In the genomic region with DNA sequence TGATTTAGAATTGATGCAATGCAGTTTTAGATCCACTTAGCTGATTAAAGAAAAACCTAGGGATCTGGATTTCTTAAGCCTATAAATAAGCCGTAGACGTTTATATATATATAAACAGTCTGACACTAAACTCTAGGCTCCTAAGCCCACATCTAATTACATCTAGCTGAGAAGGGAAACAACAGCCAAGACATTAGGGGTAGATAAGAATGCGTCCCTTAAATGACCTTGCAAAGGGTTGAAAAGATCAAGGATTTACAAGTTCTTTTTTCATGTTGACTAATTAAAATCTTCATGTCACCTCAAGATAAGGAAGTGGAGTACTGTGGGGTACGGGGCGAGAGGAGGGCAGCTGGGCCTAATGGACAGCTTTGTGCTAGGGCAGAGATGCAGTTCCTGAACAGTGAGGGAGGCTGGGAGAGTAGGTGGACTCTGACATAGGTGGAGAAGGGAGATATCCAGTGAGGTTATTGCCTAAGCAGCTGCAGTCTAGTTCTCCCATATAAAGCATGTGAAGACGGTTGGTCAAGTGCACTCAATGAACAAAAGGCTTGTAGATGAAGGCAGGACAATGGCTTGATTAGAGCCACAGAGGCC, we compare ENCODE assay signal across 26 mouse cellular contexts. TPM values are rescaled to one million over a fixed set of nuclear protein-coding genes. Genes with fewer than 3 reads are reported as not detected.
A peak's percentile ranks its signal among the peaks of the same experiment; 100 is the strongest.
DNase-seq lines count a peak whose midpoint lies in the region; ATAC-seq lines count a peak whose summit lies in the region.
"Had no signal": no experiment of that assay in that cellular context is flagged by ENCODE, and none has a peak within 500 bp of the region (broad histone marks: within the 10 kb centered on the region; RNA-seq: fewer than 3 reads in every experiment).

No protein-coding gene starts in this region.

- DNase-seq in cerebellum, postnatal 36 days: no peak
- no peak for DNase-seq in lung, postnatal 14 days
- DNase-seq: adrenal gland, postnatal 14 days; cerebellum, adult 11 months; cerebellum, adult 2 months; cerebellum, adult 9-11 months; cerebellum, postnatal 25 days; forebrain, postnatal 0 days; gastrocnemius, adult 2 months; gastrocnemius, postnatal 14 days; heart, adult 18-20 months; heart, postnatal 10 days; heart, postnatal 36 days had no signal

- no peaks in the 10 kb centered on the region for H3K27me3 ChIP-seq in intestine, embryonic 16.5 days (replicated peaks; ENCODE audit: control insufficient read depth, insufficient read depth, low read length)
- H3K27me3 ChIP-seq: heart, embryonic 12.5 days; heart, embryonic 15.5 days; hindbrain, embryonic 13.5 days; Patski had no signal

- H3K9ac ChIP-seq in intestine, embryonic 16.5 days (ENCODE audit: low read depth, low read length): no peak overlapping the region
- H3K9ac ChIP-seq: forebrain, postnatal 0 days; heart, embryonic 12.5 days; heart, embryonic 15.5 days; hindbrain, embryonic 13.5 days had no signal

- peak overlapping the region; percentile 29; the same call in 1 of the 2 replicates for H3K27ac ChIP-seq in intestine, embryonic 16.5 days (ENCODE audit: low read length)
- H3K27ac ChIP-seq: gastrocnemius, adult 2 months; heart, embryonic 15.5 days; hindbrain, embryonic 10.5 days; hindbrain, embryonic 13.5 days had no signal

- 35% methylated on average over 6 of the region's 6 CpGs for WGBS in intestine, embryonic 16.5 days

- H3K4me1 ChIP-seq in intestine, embryonic 16.5 days (ENCODE audit: control insufficient read depth, insufficient read depth, low read length): no peaks in the 10 kb centered on the region
- H3K4me1 ChIP-seq: heart, embryonic 12.5 days; heart, embryonic 15.5 days; hindbrain, embryonic 10.5 days; hindbrain, embryonic 13.5 days had no signal

- no peak overlapping the region for H3K4me3 ChIP-seq in intestine, embryonic 16.5 days (ENCODE audit: low read length)
- H3K4me3 ChIP-seq: gastrocnemius, adult 2 months; heart, embryonic 12.5 days; heart, embryonic 15.5 days; hindbrain, embryonic 10.5 days; hindbrain, embryonic 13.5 days had no signal

- H3K4me2 ChIP-seq in intestine, embryonic 16.5 days (ENCODE audit: low read depth, low read length): no peak overlapping the region
- H3K4me2 ChIP-seq: heart, embryonic 12.5 days; heart, embryonic 15.5 days; hindbrain, embryonic 13.5 days had no signal

- 0 out of 2 replicates have a peak, but pooled peaks have one; percentile 50 for ATAC-seq in common myeloid progenitor, adult 5-6 weeks (replicated peaks; ENCODE audit: low read depth, poor library complexity, severe bottlenecking)
- ATAC-seq in intestine, embryonic 16.5 days: peak; percentile 94
- peak; percentile 80 for ATAC-seq in megakaryocyte-erythroid progenitor cell, adult 5-6 weeks (replicated peaks; ENCODE audit: low FRiP score, low TSS enrichment, poor library complexity, severe bottlenecking)
- ATAC-seq in granulocyte monocyte progenitor cell, adult 5-6 weeks (replicated peaks; ENCODE audit: poor library complexity, severe bottlenecking): no peak
- ATAC-seq: CD4-positive, CD25-positive, alpha-beta regulatory T cell, adult 4 months; forebrain, embryonic 14.5 days; forebrain, postnatal 0 days; hindbrain, embryonic 16.5 days; inflammation-experienced regulatory T-cells, adult 6 months; Patski had no signal

- 0 out of 2 replicates have a peak, but pooled peaks cover 5% of the 10 kb centered on the region for H3K9me3 ChIP-seq in intestine, embryonic 16.5 days (ENCODE audit: control insufficient read depth, low read length)
- H3K9me3 ChIP-seq: heart, embryonic 15.5 days had no signal

- no peaks in the 10 kb centered on the region for H3K36me3 ChIP-seq in intestine, embryonic 16.5 days (ENCODE audit: control insufficient read depth, insufficient read depth, low read length)
- H3K36me3 ChIP-seq: heart, embryonic 12.5 days; heart, embryonic 15.5 days; hindbrain, embryonic 10.5 days; hindbrain, embryonic 13.5 days had no signal

RNA-seq across cellular contexts. Expression of a gene that starts 12.5 kb away (rescaled TPM):
- 70.3 and 103 TPM in 2 replicates for total RNA-seq in common myeloid progenitor, adult 5-6 weeks (2017)
- 48.3 and 56.0 TPM in 2 replicates for polyA plus RNA-seq in intestine, embryonic 16.5 days (2015; fragmentation: Nextera tagmentation; extraction: Ambion mirVana)
- 85.5 and 104 TPM in 2 replicates for total RNA-seq in megakaryocyte-erythroid progenitor cell, adult 5-6 weeks (2014; fragmentation: Nextera tagmentation)
- total RNA-seq in megakaryocyte-erythroid progenitor cell, adult 5-6 weeks (2017): 139 and 157 TPM in 2 replicates
- 55.7 and 60.2 TPM in 2 replicates for total RNA-seq in granulocyte monocyte progenitor cell, adult 5-6 weeks (2014; fragmentation: Nextera tagmentation)
- total RNA-seq in granulocyte monocyte progenitor cell, adult 5-6 weeks (2017): 75.4 and 121 TPM in 2 replicates
